ENCODE assay signal across 15 mouse cellular contexts in genomic region chr4:120275487-120275886, GRCm38 (mm10). TPM values are rescaled to one million over a fixed set of nuclear protein-coding genes. Genes with fewer than 3 reads are reported as not detected.
"Had no signal": no experiment of that assay in that cellular context is flagged by ENCODE, and none has a peak within 500 bp of the region (broad histone marks: within the 10 kb centered on the region; RNA-seq: fewer than 3 reads in every experiment).

No protein-coding gene starts in this region.

- H3K27ac ChIP-seq: kidney, embryonic 15.5 days; limb, embryonic 15.5 days; liver, embryonic 12.5 days; midbrain, embryonic 12.5 days; neural tube, embryonic 15.5 days had no signal

- H3K4me3 ChIP-seq: kidney, embryonic 15.5 days; limb, embryonic 15.5 days; liver, embryonic 12.5 days; midbrain, embryonic 12.5 days; neural tube, embryonic 15.5 days had no signal

- H3K4me1 ChIP-seq: liver, embryonic 12.5 days had no signal

- DNase-seq: kidney, adult 18-20 months; kidney, postnatal 25 days; layer of hippocampus, adult 9-11 months; layer of hippocampus, postnatal 36 days; lung, embryonic 14.5 days; lung, postnatal 10 days; lung, postnatal 4 days; right cerebral cortex, postnatal 4 days; thymus, postnatal 4 days had no signal

- H3K36me3 ChIP-seq: kidney, embryonic 15.5 days; limb, embryonic 15.5 days; liver, embryonic 12.5 days; midbrain, embryonic 12.5 days; neural tube, embryonic 15.5 days had no signal

RNA-seq across cellular contexts. Expression of gene Foxo6, which starts 11.7 kb away (rescaled TPM):
- polyA plus RNA-seq: liver, embryonic 12.5 days; liver, embryonic 16.5 days had no signal
